Mouse (Mus musculus) liver, embryonic 16.5 days (tissue): ENCODE measurements around the gene Medag. TPM values are rescaled to one million over a fixed set of nuclear protein-coding genes. Genes with fewer than 3 reads are reported as not detected.

Source experiments
- ATAC-seq: fragments of 200-750 bp; cut with Nextera tagmentation; 2 replicates; pipeline ENCODE4 v1.8.0; 2017; ENCODE audit warnings: low read depth, mild to moderate bottlenecking, moderate number of reproducible peaks, moderate library complexity
- H3K27ac ChIP-seq: fragments of 300-500 bp; sonication (generic); 2 replicates; pipeline ENCODE4 v1.5.1; 2014; ENCODE audit warnings: mild to moderate bottlenecking, low read length
- H3K27me3 ChIP-seq: fragments of 300-500 bp; sonication (generic); 2 replicates; pipeline ENCODE4 v1.6.1; 2014; ENCODE audit warnings: low read depth, low read length, mixed read lengths; ENCODE audit not compliant: control insufficient read depth, insufficient read depth
- H3K36me3 ChIP-seq: fragments of 300-500 bp; sonication (generic); 2 replicates; pipeline ENCODE4 v1.6.1; 2014; ENCODE audit warnings: mild to moderate bottlenecking; ENCODE audit not compliant: control insufficient read depth, insufficient read depth
- H3K4me1 ChIP-seq: fragments of 300-500 bp; sonication (generic); 2 replicates; pipeline ENCODE4 v1.6.1; 2014; ENCODE audit warnings: low read depth, low read length, mixed read lengths; ENCODE audit not compliant: control insufficient read depth
- H3K4me2 ChIP-seq: fragments of 300-500 bp; sonication (generic); 2 replicates; pipeline ENCODE4 v1.6.1; 2014; ENCODE audit warnings: low read depth, low read length, mixed read lengths
- H3K4me3 ChIP-seq: fragments of 300-500 bp; sonication (generic); 2 replicates; pipeline ENCODE4 v1.5.1; 2014; ENCODE audit warnings: low read depth, mild to moderate bottlenecking, low read length
- H3K9ac ChIP-seq: fragments of 300-500 bp; sonication (generic); 2 replicates; pipeline ENCODE4 v1.6.1; 2014; ENCODE audit warnings: low read depth, low read length
- H3K9me3 ChIP-seq: fragments of 300-500 bp; sonication (generic); replicated peaks from 2 replicates; pipeline ENCODE4 v1.6.1; 2016; ENCODE audit warnings: low read length; ENCODE audit not compliant: control insufficient read depth
- WGBS: fragments of 180-500 bp; shearing (Covaris S2); extraction: QIAGEN DNeasy Blood & Tissue Kit; methylation state at CpG from one replicate; pipeline ENCODE4 v1.1.7; 2014; ENCODE audit not compliant: insufficient replicate concordance; 5-methylcytosine and 5-hydroxymethylcytosine counted together
- polyA plus RNA-seq: library from polyadenylated mRNA; unstranded; fragments of >200 nt; fragmentation: Nextera tagmentation; extraction: Ambion mirVana; gene quantifications from 2 replicates; pipeline ENCODE4 v1.2.1, GENCODE M21; 2015

Gene Medag
- polyA plus RNA-seq, 1 experiment from 2014 or later: 0.19 TPM

DNA sequence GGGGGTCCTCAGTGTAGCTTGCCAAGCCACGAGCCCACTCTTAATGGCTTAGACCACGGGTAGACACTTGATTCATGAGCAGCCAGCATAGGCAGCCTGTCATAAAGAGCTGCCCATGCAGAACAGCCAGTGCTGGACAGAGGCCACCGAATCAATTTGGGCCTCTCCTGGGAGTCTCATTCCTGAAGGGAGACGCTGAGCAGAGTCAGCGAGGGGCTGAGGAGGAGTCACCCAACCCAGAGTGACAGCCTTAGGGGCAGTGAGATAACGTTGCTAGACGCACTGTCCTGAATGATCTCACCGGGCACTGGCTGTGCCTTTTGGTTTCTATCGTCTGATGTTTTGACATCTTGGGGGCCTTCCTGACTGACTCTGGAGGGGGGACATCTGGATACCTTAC, 38.3 kb upstream of the Medag start:
- 0 out of 2 replicates have a peak, but pooled peaks have one; percentile 7 for ATAC-seq
- H3K9ac ChIP-seq: no peak overlapping the region
- H3K4me2 ChIP-seq: no peak overlapping the region
- no peak overlapping the region for H3K4me3 ChIP-seq
- H3K27ac ChIP-seq: no peak overlapping the region
- no peaks in the 10 kb centered on the region for H3K36me3 ChIP-seq
- H3K4me1 ChIP-seq: no peaks in the 10 kb centered on the region
- H3K9me3 ChIP-seq: no peaks in the 10 kb centered on the region
- no peaks in the 10 kb centered on the region; the same call in 1 of the 2 replicates for H3K27me3 ChIP-seq
- 15% methylated on average over 9 of the region's 9 CpGs for WGBS

DNA sequence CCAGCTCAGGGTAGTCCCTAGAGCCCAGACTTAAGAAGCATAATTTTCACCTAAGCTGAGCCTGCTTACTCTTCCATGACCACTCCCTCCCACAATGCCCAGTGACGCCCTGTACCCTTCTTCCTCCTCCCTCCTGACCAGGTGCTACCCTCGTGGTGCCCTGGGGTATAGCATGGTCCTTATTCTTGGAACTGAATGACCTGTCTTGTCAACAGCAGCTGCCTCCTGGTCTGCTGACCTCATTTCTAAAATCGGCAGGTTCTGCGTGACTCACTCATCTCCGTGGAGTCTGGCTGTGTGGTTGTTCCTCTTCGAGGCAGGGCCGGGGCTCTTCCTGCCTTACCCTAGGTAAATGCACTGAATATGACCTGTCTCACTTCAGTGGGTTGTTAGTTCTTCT, 37.5 kb upstream of the Medag start:
- Histone ChIP-seq H3K9ac (no peak overlapping the region), H3K27me3 (no peaks in the 10 kb centered on the region; the same call in 1 of the 2 replicates), H3K27ac (no peak overlapping the region), H3K4me3 (no peak overlapping the region), H3K4me2 (no peak overlapping the region), H3K9me3 (no peaks in the 10 kb centered on the region), H3K4me1 (no peaks in the 10 kb centered on the region), H3K36me3 (no peaks in the 10 kb centered on the region)
- ATAC-seq: 0 out of 2 replicates have a peak, but pooled peaks have one; percentile 7
- WGBS: 19% methylated on average over 7 of the region's 7 CpGs

DNA sequence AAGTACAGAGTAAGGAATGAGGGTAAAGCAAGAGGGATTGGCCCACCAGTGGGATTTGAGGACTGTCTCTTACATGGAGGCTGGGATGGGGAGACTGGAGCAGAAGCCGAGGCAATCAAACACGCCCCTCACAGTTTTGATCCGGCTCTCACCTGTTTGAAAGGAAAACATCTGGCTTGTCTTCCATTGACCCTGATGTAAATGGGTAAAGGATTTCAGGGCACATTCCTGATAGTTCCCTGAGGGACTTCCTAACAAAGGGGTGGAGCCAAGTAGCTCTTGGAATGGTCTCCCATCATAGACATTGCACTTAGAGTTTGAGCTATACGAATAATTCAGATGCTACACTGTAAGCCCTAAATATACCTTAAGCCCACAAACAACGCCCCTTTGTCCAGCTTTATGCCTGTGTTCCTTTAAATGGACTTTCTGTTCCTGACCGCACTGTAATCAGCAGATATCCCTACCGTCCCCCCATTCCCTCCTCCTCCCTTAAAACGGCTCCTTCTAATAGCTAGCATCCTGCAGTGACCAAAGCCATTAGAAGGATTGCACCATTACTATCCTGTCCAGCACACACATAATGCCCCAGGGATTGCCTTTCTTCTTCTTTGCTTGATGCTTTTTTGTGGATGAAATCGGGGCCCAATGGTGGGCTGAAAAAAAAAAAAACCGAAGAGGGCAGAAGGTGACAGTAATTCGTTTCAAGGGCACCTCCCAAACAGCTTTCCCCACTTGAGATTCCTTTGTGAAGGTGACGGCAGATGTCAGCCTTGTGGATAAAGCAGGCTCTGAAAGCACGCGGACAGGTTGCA, 36.3 kb upstream of the Medag start:
- no peak overlapping the region for H3K4me3 ChIP-seq
- no peak overlapping the region for H3K27ac ChIP-seq
- H3K36me3 ChIP-seq: no peaks in the 10 kb centered on the region
- no peak overlapping the region for H3K9ac ChIP-seq
- H3K4me2 ChIP-seq: no peak overlapping the region
- H3K9me3 ChIP-seq: no peaks in the 10 kb centered on the region
- ATAC-seq: no peak
- no peaks in the 10 kb centered on the region; the same call in 1 of the 2 replicates for H3K27me3 ChIP-seq
- WGBS: 46% methylated on average over 14 of the region's 14 CpGs
- H3K4me1 ChIP-seq: no peaks in the 10 kb centered on the region

DNA sequence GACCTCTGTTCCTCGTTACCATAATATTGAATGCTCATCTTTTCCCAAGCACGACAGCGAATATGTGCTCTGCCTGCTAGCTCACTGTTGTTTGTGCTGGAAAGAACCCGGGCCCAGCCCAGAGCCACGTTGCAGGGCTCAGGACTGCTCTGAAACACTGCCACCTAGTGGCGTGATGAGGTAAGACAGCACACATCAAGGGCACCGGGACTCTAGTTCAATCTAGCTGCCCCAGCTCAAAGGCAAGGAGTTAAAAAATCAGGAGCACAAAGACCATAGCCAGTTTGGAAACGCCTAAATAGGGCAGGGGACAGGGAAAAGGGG, 35.7 kb upstream of the Medag start:
- ATAC-seq: 0 out of 2 replicates have a peak, but pooled peaks have one; percentile 45
- H3K27ac ChIP-seq: no peak overlapping the region
- H3K9me3 ChIP-seq: no peaks in the 10 kb centered on the region
- no peaks in the 10 kb centered on the region; the same call in 1 of the 2 replicates for H3K27me3 ChIP-seq
- H3K36me3 ChIP-seq: no peaks in the 10 kb centered on the region
- no peaks in the 10 kb centered on the region for H3K4me1 ChIP-seq
- no peak overlapping the region for H3K9ac ChIP-seq
- H3K4me2 ChIP-seq: no peak overlapping the region
- H3K4me3 ChIP-seq: no peak overlapping the region
- under 1% methylated on average over 8 of the region's 8 CpGs for WGBS

DNA sequence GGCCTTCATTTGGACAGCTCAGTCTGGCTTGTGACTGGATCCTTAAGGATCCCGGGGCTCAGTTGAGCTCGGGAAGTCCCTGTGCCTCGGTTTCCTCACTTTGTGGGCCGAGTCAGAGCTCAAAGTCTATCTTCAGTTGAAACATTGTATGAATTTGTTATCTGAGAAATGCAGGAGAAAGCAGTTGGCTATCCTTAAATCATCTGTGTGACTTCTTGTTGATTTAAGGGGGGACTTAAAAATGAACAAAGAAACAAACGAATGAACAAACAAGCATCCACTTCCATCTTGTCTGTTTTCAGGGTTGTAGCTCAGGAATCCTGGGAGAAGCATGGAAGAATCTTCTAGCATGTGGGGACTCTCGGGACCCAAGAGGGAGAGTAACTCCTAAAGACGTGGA, 35.2 kb upstream of the Medag start:
- Histone ChIP-seq H3K9me3 (no peaks in the 10 kb centered on the region), H3K4me3 (no peak overlapping the region), H3K4me1 (no peaks in the 10 kb centered on the region), H3K4me2 (no peak overlapping the region), H3K36me3 (no peaks in the 10 kb centered on the region), H3K9ac (no peak overlapping the region), H3K27me3 (no peaks in the 10 kb centered on the region; the same call in 1 of the 2 replicates), H3K27ac (no peak overlapping the region)
- whole genome bisulfite sequencing: 43% methylated on average over 7 of the region's 7 CpGs
- no peak for ATAC-seq

DNA sequence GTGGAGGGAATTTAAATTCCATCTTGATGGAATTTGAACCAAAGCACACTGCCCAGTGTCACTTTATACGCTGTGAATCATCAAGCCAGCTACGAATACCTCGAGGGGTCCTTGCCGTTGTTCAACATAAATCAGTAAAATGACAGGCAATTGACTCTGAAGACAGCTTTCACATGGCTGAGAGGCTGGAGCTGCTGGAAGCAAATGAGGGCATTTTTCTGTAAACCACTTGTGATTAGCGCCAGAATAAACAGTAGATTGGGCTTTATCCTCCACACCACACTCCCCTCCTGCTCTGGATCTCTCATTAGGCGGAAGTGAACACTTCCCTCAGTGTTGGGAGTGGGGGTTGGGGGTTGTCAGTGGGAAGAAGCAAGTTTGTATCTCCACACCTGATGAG, 34.3 kb upstream of the Medag start:
- Histone ChIP-seq H3K4me3 (no peak overlapping the region), H3K4me2 (no peak overlapping the region), H3K36me3 (no peaks in the 10 kb centered on the region), H3K9ac (no peak overlapping the region), H3K27me3 (no peaks in the 10 kb centered on the region; the same call in 1 of the 2 replicates), H3K4me1 (no peaks in the 10 kb centered on the region), H3K27ac (no peak overlapping the region), H3K9me3 (no peaks in the 10 kb centered on the region)
- WGBS: 13% methylated on average over 6 of the region's 6 CpGs
- ATAC-seq: no peak

DNA sequence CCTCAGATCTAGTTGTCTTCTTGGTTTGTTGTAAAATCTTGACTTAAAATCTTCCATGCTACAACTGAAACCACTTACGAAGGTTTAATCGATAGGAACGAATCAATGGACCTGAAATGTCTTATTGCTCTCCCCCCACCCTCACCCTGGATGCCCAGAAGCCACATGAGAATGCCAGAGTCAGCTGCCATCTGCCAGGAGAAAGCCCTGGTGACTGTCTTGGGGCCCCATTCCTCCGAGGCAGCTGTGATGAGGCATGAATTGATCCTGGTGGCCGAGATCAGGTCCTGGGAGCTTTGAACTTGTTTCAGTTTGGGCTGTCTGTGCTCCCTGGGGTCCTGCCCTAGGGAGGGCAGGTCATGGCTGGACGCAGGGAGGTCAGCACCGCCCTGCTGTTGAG, 33.0 kb upstream of the Medag start:
- no peak overlapping the region for H3K4me3 ChIP-seq
- H3K27ac ChIP-seq: no peak overlapping the region
- no peak overlapping the region for H3K9ac ChIP-seq
- no peak overlapping the region for H3K4me2 ChIP-seq
- H3K36me3 ChIP-seq: no peaks in the 10 kb centered on the region
- 50% methylated on average over 7 of the region's 7 CpGs for WGBS
- no peaks in the 10 kb centered on the region for H3K9me3 ChIP-seq
- no peaks in the 10 kb centered on the region for H3K4me1 ChIP-seq
- no peaks in the 10 kb centered on the region; the same call in 1 of the 2 replicates for H3K27me3 ChIP-seq
- ATAC-seq: no peak

DNA sequence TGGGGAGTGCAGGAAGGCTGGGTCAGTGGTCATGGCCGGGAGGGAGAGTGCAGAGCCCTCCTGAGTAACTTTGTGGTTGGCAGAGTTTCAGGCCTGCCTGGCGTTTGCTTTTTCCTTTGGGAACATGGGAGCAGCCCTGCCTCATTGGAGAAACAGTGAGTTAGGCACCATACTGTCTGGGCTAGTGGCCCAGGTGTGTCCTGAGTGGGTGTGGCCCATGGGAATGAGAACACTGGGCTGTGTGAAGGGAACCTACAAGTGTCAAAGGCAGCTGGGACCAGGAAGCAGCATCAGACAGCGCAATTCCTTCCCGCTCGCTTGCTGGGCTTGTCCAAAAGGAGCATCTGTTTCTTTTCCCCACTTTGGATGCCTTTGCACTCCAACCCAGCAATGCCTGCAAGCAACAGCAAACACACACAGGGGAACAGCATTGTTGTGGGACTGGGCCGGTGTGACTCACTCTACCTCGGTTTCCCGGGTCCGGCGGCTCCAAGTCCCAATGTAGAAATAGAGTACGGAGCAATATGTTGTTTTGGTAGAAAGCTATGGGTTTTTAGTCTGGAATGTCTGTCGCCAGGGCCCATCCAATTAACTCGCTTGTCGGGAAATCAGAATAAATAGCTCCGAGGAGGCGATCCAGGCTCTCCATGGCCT, 32.3 kb upstream of the Medag start:
- 78% methylated on average over 16 of the region's 16 CpGs for WGBS
- Histone ChIP-seq H3K36me3 (no peaks in the 10 kb centered on the region), H3K4me3 (no peak overlapping the region), H3K9ac (no peak overlapping the region), H3K27ac (no peak overlapping the region), H3K27me3 (no peaks in the 10 kb centered on the region; the same call in 1 of the 2 replicates), H3K4me1 (no peaks in the 10 kb centered on the region), H3K4me2 (no peak overlapping the region), H3K9me3 (no peaks in the 10 kb centered on the region)
- no peak for ATAC-seq

DNA sequence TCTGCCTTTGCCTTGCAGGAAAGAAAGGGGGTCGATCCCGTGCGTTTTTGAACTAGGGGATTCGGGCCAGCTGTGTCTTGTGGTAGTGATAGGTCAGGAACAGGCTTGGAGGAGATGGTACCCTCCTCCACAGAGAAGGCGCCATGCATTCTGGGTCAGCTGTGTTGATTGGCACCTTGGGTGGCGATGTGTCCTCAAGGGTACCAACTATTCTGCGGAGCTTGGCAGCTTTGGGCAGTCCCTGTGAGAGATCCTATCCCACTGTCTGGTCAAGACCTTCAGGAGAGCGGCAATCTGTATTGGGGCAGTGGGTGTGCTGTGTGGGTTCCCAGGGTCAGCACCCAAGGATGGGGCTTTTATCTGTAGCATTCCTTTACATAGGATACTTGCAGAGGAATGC, 31.7 kb upstream of the Medag start:
- Histone ChIP-seq H3K27me3 (no peaks in the 10 kb centered on the region; the same call in 1 of the 2 replicates), H3K4me3 (no peak overlapping the region), H3K4me2 (no peak overlapping the region), H3K27ac (no peak overlapping the region), H3K9ac (no peak overlapping the region), H3K4me1 (no peaks in the 10 kb centered on the region), H3K9me3 (no peaks in the 10 kb centered on the region), H3K36me3 (no peaks in the 10 kb centered on the region)
- no peak for ATAC-seq
- WGBS: 68% methylated on average over 8 of the region's 8 CpGs
